Mouse (Mus musculus) 3134 (cell line): ENCODE measurements around the gene Sh3tc1.

ENCODE experiments used
- DNase-seq: peaks from one replicate; pipeline ENCODE4 v3.0.0-alpha.2; 2011; ENCODE audit warnings: low spot score; ENCODE audit not compliant: insufficient read length; ENCODE audit errors: extremely low read depth

Sh3tc1 gene

DNA sequence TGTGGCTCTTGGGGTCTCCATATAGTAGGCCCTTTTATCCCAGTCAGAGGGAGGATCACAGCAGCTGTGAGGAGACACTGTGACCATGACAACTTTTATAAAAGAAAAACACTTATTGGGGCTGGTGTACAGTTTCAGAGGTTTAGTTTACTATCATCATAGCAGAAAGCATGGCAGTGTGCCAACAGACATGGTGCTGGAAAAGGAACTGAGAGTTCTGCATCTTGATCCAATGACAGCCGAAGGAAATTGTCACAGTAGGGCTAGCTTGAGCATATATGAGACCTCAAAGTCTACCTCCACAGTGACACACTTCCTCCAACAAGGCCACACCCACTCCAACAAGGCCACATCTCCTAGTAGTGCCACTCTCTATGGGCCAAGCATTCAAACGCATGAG is 50.9 kb downstream of the Sh3tc1 start:
- DNase-seq: no peak

DNA sequence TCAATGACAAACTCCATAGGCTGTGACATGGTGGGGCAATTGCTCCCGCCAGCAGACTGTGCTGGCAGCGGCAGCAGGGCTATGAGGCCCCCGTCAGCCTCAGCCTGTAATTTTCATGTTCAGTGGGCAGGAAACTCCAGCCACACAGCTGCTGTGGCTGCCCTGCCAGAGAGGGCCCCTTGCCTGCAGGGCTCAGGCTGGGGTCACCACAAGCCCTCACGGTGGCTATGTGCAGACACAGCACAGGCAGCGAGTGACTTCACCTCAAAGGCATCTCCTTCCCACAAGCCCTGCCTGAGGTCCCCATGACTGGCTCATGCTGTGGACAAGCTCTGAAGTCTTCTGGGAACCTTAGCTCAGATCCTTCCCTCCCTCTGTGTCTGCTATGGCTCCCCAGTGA is 52.7 kb downstream of the Sh3tc1 start:
- DNase-seq: peak; percentile 81

DNA sequence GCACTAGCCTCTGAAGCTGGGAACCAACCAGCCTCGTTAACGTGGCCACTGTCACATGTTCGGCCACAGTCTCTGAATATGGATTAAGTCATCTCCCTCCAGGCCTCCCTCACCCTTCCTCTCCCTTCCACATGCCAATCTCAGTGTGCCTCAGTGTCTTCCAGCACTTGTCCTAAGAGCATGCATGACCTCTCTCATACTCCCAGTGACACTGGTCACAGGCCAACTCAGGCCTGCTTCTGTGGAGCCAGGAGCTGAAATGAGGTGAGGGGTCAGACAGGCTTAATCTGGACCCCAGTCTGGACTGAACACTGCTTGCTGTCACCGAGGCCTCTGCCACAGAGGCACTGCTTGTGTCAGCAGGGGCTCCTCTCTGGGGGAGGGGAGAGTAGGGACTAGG is 53.5 kb downstream of the Sh3tc1 start:
- DNase-seq: no peak

DNA sequence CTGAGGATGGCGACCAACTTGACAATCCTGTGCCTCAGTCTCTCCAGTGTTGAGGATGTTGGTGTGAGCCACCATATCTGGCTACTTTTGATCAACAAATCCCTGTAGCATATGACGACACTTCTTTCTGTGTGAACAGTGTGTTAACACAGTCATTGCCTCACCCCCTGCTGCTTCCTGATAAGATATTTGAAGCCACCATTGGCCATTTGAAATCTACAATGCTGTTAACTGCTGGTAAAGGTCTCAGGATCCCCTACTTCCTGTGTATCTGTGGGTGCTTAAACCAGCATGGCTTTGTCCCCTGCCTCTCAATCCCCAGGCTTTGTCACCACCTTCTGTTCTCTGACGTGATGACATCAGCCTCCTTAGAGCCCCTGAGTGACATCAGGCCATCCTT is 54.7 kb downstream of the Sh3tc1 start:
- no peak for DNase-seq

DNA sequence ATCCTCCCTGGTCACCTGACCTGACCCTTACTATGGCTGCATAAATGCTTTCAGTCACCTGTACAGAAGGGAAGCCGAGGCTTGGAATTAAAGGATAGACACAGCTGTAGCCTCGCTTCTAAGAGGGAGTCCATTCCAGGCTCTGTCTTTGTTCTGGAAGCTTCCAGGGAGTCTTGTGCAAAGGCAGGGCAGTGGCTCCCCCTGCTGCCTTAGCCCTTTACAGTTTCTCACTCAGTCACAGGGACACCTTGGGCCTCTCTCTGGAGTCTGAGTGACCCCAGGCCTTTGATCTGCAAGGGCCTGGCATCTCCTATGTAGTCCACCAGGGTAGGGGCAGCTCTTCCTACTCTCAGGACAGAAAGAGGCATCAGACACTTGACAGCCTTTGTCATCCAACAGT is 58.8 kb downstream of the Sh3tc1 start:
- no peak for DNase-seq

DNA sequence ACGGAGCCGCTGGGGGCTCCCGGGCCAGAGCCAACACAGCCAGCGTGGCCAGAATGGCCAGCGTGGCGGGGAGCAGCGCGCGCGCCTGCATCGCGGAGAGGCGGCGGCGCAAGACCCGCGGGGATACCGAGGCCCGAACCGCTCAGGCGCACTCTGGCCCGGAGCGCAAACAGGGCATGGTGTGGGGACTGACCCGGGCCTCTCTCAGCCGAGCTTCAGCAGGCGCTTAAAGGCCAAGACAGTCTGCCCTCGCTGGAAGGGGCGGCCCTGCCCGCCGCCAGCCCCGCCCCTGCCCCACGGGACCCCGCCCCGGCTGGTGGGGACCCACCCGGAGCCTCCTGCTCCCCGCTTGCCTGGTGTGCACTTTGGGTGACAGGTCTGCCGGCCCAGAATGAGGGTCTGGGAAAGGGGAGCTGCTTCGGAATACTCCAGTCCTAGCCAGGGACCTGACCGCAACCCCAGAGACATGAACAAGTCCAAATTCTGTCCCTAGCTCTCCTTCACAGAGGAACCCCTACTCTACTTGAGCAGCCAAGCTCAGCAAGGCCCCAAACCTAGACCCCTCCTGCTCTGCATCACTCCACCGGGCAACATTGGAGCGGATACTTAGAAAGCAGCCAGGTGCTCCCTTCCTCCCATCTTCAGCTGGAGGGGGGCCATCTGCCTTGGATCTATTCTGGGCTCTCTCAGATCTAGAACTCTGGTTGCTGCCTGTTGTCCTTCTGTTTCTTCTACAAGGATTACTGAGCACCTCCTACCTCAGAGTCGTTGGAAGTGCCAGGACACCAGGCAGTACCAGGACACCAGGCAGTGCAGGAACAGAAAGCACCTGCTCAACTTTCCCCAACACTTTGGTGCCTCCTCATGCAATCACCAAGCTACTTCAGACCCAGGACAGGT is 60.3 kb downstream of the Sh3tc1 start, which contains the start of gene Htra3:
Gene Htra3, minus strand, starts transcription at position 527 of the 900 bp plus-strand sequence.
- no peak for DNase-seq

DNA sequence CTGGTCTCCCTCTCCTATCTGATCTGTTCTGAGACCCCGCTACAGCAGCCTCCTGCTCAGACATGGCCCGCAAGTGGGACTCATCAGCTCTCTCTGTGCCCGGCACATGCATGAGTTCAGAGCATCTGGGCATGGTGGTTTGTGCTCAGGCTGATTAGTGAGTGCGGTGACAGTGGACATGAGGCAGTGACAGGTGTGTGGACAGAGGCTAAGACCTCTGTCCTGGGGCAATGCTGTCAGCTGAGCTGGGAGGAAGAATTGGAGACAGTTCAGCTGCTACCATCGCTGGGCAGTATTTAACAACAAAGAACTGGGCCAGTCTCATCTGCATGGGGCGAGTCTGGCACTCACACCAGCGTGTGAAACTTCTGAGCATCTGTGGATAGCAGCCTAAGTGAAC is 62.8 kb downstream of the Sh3tc1 start:
- no peak for DNase-seq

DNA sequence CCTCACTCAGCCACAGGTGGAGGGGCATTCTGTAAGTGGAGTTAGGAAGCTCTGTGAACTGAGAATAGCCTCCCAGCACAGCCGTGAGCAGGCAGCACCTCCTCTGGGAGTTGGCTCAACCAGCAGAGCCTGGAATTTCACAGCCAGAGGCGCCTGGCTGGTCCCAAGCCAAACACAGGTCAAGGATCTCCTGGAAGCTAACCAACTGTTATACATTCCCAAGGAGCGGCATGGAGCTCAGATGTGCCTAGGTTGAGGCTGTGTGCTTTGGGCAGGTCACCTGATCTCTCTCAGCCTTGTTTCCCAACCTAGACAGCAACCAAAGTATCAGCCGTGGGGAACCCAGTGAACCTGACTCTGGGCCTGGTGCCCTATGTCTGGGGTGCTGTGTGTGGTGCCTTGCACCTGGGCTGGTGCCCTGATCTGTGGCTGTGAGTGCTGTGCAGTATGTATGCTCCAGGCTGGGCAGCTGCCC is 65.7 kb downstream of the Sh3tc1 start:
- peak; percentile 67 for DNase-seq

DNA sequence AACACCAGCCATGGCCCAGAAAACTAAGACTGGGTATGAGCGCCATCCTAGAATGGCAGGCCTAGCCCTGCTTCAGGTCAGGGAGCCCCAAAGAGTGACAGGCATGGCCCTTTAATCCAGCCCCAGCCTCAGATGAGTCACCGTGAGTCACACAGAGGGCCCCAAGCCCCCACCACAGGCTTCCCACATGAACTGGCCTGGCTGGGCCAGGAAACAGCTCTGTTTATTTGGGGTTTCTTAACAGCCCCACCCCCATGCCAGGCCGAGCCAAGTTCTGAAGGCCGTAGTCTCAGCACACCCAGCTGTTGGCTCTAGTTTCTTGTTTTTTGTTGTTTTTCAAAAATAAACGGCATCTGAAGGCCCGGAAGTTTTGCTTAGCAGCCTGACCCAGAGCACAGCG is 66.7 kb downstream of the Sh3tc1 start:
- peak; percentile 81 for DNase-seq

DNA sequence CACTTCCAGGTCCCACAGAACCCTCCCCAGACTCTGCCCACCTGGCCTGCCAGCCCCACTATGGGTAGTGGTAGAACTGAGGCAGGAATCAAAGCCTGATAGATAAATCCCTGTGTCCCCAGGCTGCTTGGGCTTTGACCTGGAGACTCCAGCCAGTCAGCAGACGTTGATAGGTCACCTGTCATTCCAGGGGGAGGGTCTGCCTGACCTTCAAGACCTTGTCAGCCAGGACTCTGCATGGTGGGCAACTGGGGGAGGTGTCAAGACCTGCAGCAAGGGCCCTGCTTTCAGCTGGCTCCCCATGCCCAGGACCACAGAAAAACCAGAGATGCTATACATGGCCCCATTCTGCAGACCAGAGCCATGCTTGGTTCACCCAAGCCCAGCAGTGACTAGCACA is 67.2 kb downstream of the Sh3tc1 start:
- DNase-seq: no peak

DNA sequence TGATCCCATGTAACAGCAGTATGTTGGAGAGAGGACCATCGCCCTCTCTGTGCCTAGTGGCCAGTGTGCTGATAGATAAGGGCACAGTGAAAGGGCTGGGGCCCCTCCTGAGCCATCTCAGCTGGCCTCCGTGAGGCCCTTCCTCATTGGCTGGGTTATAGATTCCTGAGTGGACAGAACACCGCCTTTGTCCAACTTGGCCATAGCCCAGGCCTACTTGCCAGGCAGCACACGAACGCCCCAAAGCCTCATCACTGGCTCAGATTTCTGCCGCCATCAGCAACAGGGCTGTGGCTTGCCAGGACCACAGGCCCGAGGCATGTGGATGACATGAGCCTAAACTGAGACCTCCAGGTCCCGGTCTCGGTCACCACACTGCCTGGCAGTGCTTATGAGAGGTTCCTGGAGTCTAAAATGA is 68.3 kb downstream of the Sh3tc1 start:
- DNase-seq: peak; percentile 75

DNA sequence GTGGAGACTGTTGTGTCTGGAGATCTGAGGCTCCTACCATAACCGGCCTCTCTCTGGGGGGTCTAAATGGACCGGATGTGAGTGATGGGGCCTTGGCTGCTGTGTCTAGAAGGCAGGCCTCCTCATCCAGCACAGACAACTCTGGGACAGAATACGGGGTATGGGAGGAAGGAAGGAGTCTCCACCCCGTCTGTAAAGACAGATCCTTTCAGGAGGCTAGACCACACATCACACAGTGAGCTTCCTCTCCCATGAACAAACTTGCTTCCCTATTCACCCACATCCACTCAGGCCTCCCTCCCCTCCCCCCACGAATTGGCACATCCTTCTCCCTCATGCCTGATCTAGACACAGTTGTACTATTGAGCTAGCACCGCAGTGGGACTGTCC is 69.4 kb downstream of the Sh3tc1 start:
- no peak for DNase-seq

DNA sequence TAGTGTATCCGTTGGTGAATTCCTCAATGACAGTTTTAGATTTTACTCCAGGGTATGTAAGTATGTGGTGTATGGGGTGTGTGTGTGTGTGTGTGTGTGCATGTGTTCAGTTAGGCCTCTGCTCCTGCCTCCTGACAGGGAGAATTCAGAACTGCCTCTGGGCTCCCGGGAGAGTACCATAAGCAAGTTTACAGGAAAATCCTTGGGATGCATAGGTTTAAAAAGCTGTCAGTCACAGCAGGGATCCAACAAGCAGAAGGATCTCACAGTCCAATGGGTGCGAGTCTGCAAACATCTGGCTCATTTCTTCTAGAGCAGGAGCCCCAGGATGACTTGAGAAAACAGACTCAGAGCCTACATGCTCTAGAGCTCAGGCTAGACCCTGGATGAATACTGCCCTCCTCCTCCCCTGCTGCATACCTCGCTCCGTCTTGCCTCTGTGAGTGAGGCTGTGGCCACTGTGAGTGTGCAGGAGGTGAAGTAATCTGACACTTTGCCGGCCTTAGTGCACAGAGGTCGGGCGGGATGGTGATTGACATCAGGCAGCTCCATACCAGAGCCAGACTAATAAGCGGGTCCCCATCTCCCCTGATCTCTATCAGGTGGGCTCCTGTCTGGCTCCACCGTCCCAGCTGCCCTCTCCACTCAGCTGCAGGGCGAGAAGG is 69.9 kb downstream of the Sh3tc1 start:
- peak; percentile 68 for DNase-seq

DNA sequence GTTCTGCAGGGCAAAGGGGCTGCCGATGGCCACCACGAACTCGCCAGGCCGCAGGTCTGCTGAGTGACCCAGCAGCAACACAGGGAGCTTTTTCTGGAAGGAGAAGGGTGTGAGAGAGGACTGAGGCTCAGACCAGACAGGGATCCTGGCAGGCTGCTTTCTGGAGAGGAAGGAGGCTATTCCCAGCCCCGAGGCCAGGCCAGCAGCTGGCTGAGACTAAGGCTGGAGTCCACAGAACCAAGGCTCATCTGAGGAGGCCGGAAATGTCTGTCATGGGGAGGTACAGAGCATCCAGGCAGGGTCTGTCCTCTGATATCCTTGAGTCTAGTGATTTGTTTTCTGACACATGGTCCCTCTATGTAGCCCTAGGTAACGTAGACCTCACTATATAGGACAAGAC is 73.6 kb downstream of the Sh3tc1 start:
- DNase-seq: no peak

DNA sequence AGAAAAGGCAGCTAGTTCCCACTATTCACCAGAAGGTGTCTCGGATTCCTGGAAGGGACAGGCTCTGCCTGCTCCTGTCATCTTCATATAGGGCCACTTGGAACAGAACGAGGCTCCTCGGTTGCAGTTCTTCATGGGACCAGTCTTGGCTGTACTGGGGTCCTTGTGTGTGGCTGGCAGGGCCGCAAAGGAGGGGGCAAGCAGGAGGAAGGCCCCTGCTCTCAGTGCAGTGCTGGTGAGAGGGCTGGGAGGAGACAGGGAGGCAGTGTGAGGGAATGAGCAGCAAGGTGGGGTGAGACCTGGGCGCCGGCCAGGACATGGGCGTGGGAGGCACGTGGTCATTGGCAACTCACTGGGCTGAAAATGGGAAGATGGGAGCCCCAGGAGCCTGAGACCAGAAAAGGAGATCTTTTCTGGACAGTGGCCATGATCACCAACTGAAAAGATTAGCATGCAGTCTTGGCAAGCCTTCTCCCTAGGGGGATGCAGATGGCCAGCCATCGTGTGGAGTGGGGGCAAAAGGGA is 77.7 kb downstream of the Sh3tc1 start:
- no peak for DNase-seq

DNA sequence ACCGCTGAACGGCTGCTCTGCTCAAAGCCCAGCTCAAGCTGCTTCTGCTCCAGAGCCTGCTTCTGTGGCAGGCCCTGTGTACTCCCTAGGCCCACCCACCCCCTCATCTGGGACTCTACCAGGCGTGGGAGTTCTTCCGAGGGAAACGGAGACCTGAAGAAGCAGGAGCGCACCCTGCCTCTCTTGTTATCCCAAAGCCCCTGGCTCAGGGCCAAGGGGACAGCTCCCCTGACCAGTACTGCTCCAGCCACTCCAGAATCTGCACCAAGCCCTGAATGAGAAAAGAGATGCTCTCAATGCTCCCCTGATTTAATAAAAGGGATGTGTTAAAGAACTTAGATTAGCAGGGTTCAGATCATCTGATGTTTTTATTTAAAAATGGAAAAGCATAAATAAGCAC is 78.6 kb downstream of the Sh3tc1 start:
- no peak for DNase-seq

DNA sequence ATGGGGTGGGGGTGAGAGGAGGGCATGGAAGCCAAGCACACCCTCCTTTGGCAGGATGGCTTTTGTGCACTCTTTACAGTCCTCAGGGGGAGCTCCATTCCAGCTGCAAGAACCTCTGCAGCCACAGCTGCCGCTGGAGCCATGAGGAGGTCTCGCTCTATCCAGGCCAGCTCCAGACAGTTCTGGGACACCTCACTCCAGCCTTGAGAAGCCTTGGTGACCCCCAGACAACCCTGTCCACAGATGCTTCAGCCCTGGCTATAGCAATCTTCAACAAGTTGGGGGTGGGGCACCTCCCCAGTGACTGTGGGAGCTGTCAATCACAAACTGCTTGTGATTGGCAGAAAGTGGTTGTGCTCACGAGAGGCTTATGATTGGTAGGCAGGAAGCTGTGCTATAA is 80.3 kb downstream of the Sh3tc1 start:
- no peak for DNase-seq

DNA sequence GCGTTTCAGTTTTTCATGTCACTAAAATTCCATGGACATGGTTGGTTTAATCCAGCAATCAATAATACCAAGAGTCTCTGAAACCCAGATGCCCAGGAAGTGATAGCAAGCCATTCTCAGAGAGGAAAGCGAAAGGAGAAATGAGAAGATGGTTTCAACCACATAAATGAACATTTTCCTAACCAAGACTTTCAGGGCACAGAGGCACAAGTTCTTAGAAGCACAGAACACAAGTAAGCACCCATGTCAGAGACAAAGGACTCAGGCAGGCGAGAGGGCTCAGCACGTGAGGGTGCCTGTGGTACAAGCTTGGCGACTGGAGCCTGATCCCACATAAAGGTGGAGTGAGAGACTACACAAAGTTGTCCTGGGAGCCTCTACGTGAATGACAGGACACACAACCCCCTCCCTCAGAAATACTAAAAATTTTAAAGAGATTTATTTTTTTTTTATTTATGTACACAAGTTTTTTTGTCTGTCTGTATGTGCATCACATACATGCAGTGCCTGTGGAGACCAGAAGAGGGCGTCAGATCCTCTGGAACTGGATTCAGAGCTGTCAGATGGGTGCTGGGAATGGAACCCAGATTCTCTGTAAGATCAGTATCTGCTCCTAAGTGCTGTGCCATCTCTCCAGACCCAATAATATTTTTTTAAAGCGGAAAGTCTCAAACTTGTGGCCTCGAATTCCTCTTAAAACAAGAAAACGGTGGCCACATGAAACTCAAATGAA is 83.9 kb downstream of the Sh3tc1 start:
- no peak for DNase-seq

DNA sequence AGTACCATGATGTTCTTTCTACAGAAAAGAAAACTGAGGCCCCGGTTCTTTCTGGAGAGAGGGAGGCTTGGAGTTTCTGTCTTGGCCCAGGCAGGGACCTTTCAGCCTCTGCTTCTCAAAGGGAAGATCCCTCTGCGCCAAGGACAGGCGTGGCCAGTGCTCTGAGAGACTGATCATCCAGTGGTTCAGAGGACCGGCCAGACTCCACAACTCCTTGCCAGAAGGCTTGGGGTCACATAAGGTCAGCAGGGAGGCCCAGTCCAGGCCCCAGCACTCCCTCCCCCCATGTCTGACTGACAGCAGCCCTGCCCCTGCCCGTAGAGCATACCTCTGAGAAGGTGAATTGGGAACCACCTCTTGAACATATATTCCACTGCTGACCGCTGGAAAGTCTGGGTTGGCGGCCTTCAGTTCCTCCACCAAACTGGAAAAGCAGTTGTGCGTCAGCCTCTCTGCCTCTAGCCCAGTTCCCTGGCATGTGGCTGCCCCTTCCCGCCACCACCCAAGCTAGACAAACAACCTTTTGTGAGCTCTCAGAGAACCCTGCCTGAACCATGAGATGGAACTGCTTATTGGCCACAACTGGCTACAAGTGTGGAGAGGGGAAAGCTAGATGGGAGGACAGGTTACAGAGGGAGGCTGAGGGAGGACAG is 85.9 kb downstream of the Sh3tc1 start:
- no peak for DNase-seq

DNA sequence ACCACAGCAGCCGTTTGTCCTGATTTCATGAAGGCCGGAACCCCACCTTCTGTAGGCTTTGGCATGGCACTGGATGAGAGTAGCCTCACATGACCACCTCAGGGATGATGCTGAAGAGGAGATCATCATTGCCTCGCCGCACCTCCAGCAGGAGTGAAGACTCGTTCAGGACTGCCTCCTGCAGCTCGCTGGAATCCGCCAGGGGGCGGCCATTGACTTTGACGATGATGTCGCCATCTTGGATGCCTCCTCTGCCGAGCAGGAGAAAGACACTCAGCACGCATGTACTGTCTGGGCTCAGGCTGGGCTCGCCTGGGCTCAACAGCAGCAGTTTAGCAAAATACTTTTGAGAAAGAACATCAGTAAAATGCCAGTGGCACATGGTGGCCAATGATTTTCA is 86.9 kb downstream of the Sh3tc1 start:
- no peak for DNase-seq

DNA sequence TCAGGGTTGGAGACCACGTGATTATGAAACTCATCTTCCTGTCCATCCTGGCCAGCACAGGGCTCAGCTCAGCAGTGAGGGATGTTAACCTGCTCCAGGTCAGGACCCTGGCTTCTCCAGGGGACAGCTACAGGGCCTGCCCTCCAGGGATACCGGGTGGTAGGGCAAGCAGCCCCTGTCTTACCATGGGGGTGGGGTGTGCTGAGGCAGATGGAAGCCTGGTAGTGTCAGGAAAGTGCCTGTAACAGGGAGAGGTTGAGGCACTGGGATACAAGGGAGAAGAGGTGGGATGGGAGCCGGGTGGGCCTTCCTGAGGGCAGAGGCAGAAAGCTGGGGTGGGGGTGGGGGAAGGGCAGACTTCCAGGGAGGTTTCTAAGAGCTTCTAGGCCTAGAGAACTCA is 87.5 kb downstream of the Sh3tc1 start:
- no peak for DNase-seq
